In the genomic region with DNA sequence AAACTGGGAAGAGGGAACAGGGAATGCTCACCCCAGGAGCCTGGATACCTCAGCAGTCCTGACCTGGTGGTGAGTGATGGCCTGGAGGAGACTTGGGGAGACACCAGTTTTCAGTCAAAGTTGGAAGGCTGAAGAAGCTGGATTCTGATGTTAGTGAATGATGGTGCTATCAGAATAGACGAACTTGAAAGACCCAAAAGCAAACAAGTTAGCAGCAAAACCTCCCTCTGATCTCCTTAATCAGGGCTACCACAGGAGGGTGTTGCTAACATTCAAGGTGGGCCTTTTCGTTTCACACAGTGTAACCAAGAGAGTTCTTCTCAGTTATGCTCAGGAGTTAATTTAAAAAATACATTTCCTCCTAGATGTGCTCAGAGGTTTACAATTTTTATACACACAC, we compare ENCODE assay signal across 17 mouse cellular contexts. TPM values are rescaled to one million over a fixed set of nuclear protein-coding genes. Genes with fewer than 3 reads are reported as not detected.
"Had no signal": no experiment of that assay in that cellular context is flagged by ENCODE, and none has a peak within 500 bp of the region (broad histone marks: within the 10 kb centered on the region; RNA-seq: fewer than 3 reads in every experiment).

No protein-coding gene starts in this region.

- H3K4me1 ChIP-seq: neural tube, embryonic 12.5 days; neural tube, embryonic 15.5 days; stomach, embryonic 15.5 days had no signal

- H3K4me2 ChIP-seq: neural tube, embryonic 12.5 days; neural tube, embryonic 13.5 days; neural tube, embryonic 15.5 days; stomach, embryonic 15.5 days had no signal

- H3K4me3 ChIP-seq: neural tube, embryonic 12.5 days; neural tube, embryonic 13.5 days; neural tube, embryonic 15.5 days; stomach, embryonic 15.5 days had no signal

- H3K9me3 ChIP-seq: neural tube, embryonic 12.5 days; neural tube, embryonic 13.5 days; neural tube, embryonic 15.5 days; stomach, embryonic 15.5 days had no signal

- H3K9ac ChIP-seq: neural tube, embryonic 12.5 days; neural tube, embryonic 13.5 days; neural tube, embryonic 15.5 days; stomach, embryonic 15.5 days had no signal

- H3K27ac ChIP-seq: neural tube, embryonic 12.5 days; neural tube, embryonic 13.5 days; neural tube, embryonic 15.5 days; stomach, embryonic 15.5 days had no signal

- DNase-seq: retina, postnatal 1 day; right cerebral cortex, adult 18-20 months; right cerebral cortex, postnatal 14 days; right cerebral cortex, postnatal 25 days; right cerebral cortex, postnatal 4 days; spleen, adult 18-20 months; thymus, postnatal 36 days; thymus, postnatal 4 days had no signal

- H3K27me3 ChIP-seq: neural tube, embryonic 12.5 days; neural tube, embryonic 13.5 days; neural tube, embryonic 15.5 days; stomach, embryonic 15.5 days had no signal

- H3K36me3 ChIP-seq: neural tube, embryonic 12.5 days; neural tube, embryonic 13.5 days; neural tube, embryonic 15.5 days; stomach, embryonic 15.5 days had no signal

RNA-seq across cellular contexts. Expression of gene Ctla4, which starts 3.5 kb away (rescaled TPM):
- polyA plus RNA-seq: neural tube, embryonic 11.5 days; neural tube, embryonic 12.5 days; neural tube, embryonic 13.5 days; neural tube, embryonic 14.5 days; neural tube, embryonic 15.5 days; stomach, embryonic 14.5 days; stomach, embryonic 15.5 days; stomach, embryonic 16.5 days; testis, adult 2 months had no signal
